Mouse (Mus musculus) MEL (cell line): ENCODE data around the gene Pten. TPM values are rescaled to one million over a fixed set of nuclear protein-coding genes. Genes with fewer than 3 reads are reported as not detected.

Experiments
- DNase-seq: peaks from one replicate; pipeline ENCODE4 v3.0.0; 2011; ENCODE audit warnings: low read depth, low spot score
- H3K27ac ChIP-seq: 2 replicates; pipeline ENCODE4 v1.5.1; 2012; ENCODE audit warnings: low read depth, mild to moderate bottlenecking, control low read depth, low read length, moderate library complexity; ENCODE audit not compliant: control insufficient read depth
- H3K27me3 ChIP-seq, 2 experiments: fragments of 150-350 bp in 1 of 2; sonication (generic) in 1 of 2; 2 replicates each; pipeline ENCODE4 v1.6.1; 2012; ENCODE audit warnings: low read length in 2 of 2, mild to moderate bottlenecking in 2 of 2, improper control_type of control experiment in 1 of 2, moderate library complexity in 1 of 2; ENCODE audit not compliant: insufficient read depth in 2 of 2, control insufficient read depth in 1 of 2
- H3K36me3 ChIP-seq, 2 experiments: 2 replicates each; pipeline ENCODE4 v1.6.1; 2012 to 2014; ENCODE audit warnings: low read length in 2 of 2, improper control_type of control experiment in 1 of 2, inconsistent platforms in 1 of 2, mild to moderate bottlenecking in 1 of 2; ENCODE audit not compliant: insufficient read depth in 2 of 2, control insufficient read depth in 1 of 2
- H3K4me1 ChIP-seq, 2 experiments: fragments of 150-350 bp in 1 of 2; sonication (generic) in 1 of 2; 2 replicates each; pipeline ENCODE4 v1.6.1; 2012; ENCODE audit warnings: low read length in 2 of 2, improper control_type of control experiment in 1 of 2, mild to moderate bottlenecking in 1 of 2; ENCODE audit not compliant: insufficient read depth in 2 of 2, control insufficient read depth in 1 of 2
- H3K4me3 ChIP-seq, 2 experiments: fragments of 150-350 bp in 1 of 2; sonication (generic) in 1 of 2; 2 replicates each; pipeline ENCODE4 v1.5.1; 2012; ENCODE audit warnings: low read depth in 2 of 2, low read length in 2 of 2, mild to moderate bottlenecking in 2 of 2, moderate library complexity in 2 of 2, control low read depth in 1 of 2, improper control_type of control experiment in 1 of 2; ENCODE audit not compliant: control insufficient read depth in 1 of 2, insufficient read depth in 1 of 2
- H3K79me2 ChIP-seq: 2 replicates; pipeline ENCODE4 v1.6.1; 2012; ENCODE audit warnings: mild to moderate bottlenecking, low read length, moderate library complexity; ENCODE audit not compliant: control insufficient read depth, poor library complexity, insufficient read depth
- H3K9ac ChIP-seq: 2 replicates; pipeline ENCODE4 v1.6.1; 2012; ENCODE audit warnings: low read depth, mild to moderate bottlenecking, control low read depth, low read length, moderate library complexity; ENCODE audit not compliant: control insufficient read depth, poor library complexity, severe bottlenecking
- H3K9me3 ChIP-seq: fragments of 150-350 bp; sonication (generic); replicated peaks from 2 replicates; pipeline ENCODE4 v1.6.1; 2012; ENCODE audit warnings: mild to moderate bottlenecking, low read length, improper control_type of control experiment, moderate library complexity; ENCODE audit not compliant: insufficient read depth
- CHD1 ChIP-seq: IDR thresholded peaks from 2 replicates; pipeline ENCODE4 v1.6.1; 2012; ENCODE audit warnings: low read depth, mild to moderate bottlenecking, inconsistent platforms, low read length, improper control_type of control experiment
- CTCF ChIP-seq, 3 experiments: IDR thresholded peaks in 2 of 3; conservative IDR thresholded peaks in 1 of 3; 2 replicates each; pipeline ENCODE4 v1.5.1; 2011 to 2012; ENCODE audit warnings: low read length in 3 of 3, low read depth in 2 of 3, mild to moderate bottlenecking in 2 of 3, improper control_type of control experiment in 1 of 3, inconsistent platforms in 1 of 3, mixed read lengths in 1 of 3, moderate library complexity in 1 of 3; ENCODE audit not compliant: control insufficient read depth in 1 of 3, insufficient read depth in 1 of 3, poor library complexity in 1 of 3, severe bottlenecking in 1 of 3
- E2F4 ChIP-seq: IDR thresholded peaks from 2 replicates; pipeline ENCODE4 v1.6.1; 2011; ENCODE audit warnings: low read depth, low read length, improper control_type of control experiment, borderline replicate concordance
- EP300 ChIP-seq, 2 experiments: IDR thresholded peaks; 2 replicates each; pipeline ENCODE4 v1.6.1; 2011; ENCODE audit warnings: improper control_type of control experiment in 2 of 2, low read length in 2 of 2, low read depth in 1 of 2, mild to moderate bottlenecking in 1 of 2
- GABPA ChIP-seq: IDR thresholded peaks from 2 replicates; pipeline ENCODE4 v1.6.1; 2012; ENCODE audit warnings: low read depth, mild to moderate bottlenecking, inconsistent platforms, low read length, improper control_type of control experiment, moderate library complexity
- GATA1 ChIP-seq: IDR thresholded peaks from 2 replicates; pipeline ENCODE4 v1.6.1; 2011; ENCODE audit warnings: low read depth, low read length, improper control_type of control experiment
- HCFC1 ChIP-seq: IDR thresholded peaks from 2 replicates; pipeline ENCODE4 v1.6.1; 2012; ENCODE audit warnings: low read depth, mild to moderate bottlenecking, inconsistent platforms, low read length, improper control_type of control experiment, moderate library complexity
- JUND ChIP-seq: IDR thresholded peaks from 2 replicates; pipeline ENCODE4 v1.6.1; 2011; ENCODE audit warnings: low read depth, mild to moderate bottlenecking, improper control_type of control experiment, low read length
- KAT2A ChIP-seq: conservative IDR thresholded peaks from 2 replicates; pipeline ENCODE4 v1.6.1; 2012; ENCODE audit warnings: low read depth, low read length, improper control_type of control experiment, inconsistent platforms
- MAFK ChIP-seq: IDR thresholded peaks from 2 replicates; pipeline ENCODE4 v1.6.1; 2011; ENCODE audit warnings: low read depth, mild to moderate bottlenecking, low read length, improper control_type of control experiment, borderline replicate concordance
- MAX ChIP-seq: IDR thresholded peaks from 2 replicates; pipeline ENCODE4 v1.6.1; 2011; ENCODE audit warnings: low read length, improper control_type of control experiment
- MAZ ChIP-seq: IDR thresholded peaks from 2 replicates; pipeline ENCODE4 v1.6.1; 2012; ENCODE audit warnings: low read depth, mild to moderate bottlenecking, inconsistent platforms, low read length, improper control_type of control experiment
- MXI1 ChIP-seq: IDR thresholded peaks from 2 replicates; pipeline ENCODE4 v1.6.1; 2011; ENCODE audit warnings: mild to moderate bottlenecking, low read depth, low read length, improper control_type of control experiment
- MYC ChIP-seq: IDR thresholded peaks from 2 replicates; pipeline ENCODE4 v1.6.1; 2011; ENCODE audit warnings: low read depth, mild to moderate bottlenecking, low read length, improper control_type of control experiment, moderate library complexity
- NELFE ChIP-seq: IDR thresholded peaks from 2 replicates; pipeline ENCODE4 v1.6.1; 2011; ENCODE audit warnings: low read depth, low read length, improper control_type of control experiment
- POLR2AphosphoS2 ChIP-seq: IDR thresholded peaks from 2 replicates; pipeline ENCODE4 v1.6.1; 2011; ENCODE audit warnings: low read length, improper control_type of control experiment
- POLR2AphosphoS5 ChIP-seq: IDR thresholded peaks from 2 replicates; pipeline ENCODE4 v1.6.1; 2012; ENCODE audit warnings: low read depth, borderline replicate concordance, mild to moderate bottlenecking, inconsistent platforms, low read length, moderate library complexity, mixed read lengths
- RCOR1 ChIP-seq: IDR thresholded peaks from 2 replicates; pipeline ENCODE4 v1.6.1; 2012; ENCODE audit warnings: low read depth, mild to moderate bottlenecking, inconsistent platforms, low read length, improper control_type of control experiment
- SIN3A ChIP-seq: IDR thresholded peaks from 2 replicates; pipeline ENCODE4 v1.6.1; 2012; ENCODE audit warnings: low read length, improper control_type of control experiment, inconsistent platforms
- SMC3 ChIP-seq: IDR thresholded peaks from 2 replicates; pipeline ENCODE4 v1.6.1; 2011; ENCODE audit warnings: low read depth, low read length, improper control_type of control experiment
- TAL1 ChIP-seq: IDR thresholded peaks from 2 replicates; pipeline ENCODE4 v1.6.1; 2012; ENCODE audit warnings: mild to moderate bottlenecking, inconsistent platforms, low read length, moderate library complexity, mixed read lengths
- TBP ChIP-seq: IDR thresholded peaks from 2 replicates; pipeline ENCODE4 v1.8.0; 2011; ENCODE audit warnings: low read depth, low read length, improper control_type of control experiment
- UBTF ChIP-seq: IDR thresholded peaks from 2 replicates; pipeline ENCODE4 v1.6.1; 2012; ENCODE audit warnings: low read depth, mild to moderate bottlenecking, inconsistent platforms, low read length, improper control_type of control experiment, moderate library complexity, borderline replicate concordance; ENCODE audit not compliant: insufficient read depth
- ZC3H11A ChIP-seq: IDR thresholded peaks from 2 replicates; pipeline ENCODE4 v1.6.1; 2012; ENCODE audit warnings: low read depth, mild to moderate bottlenecking, inconsistent platforms, low read length, improper control_type of control experiment
- ZKSCAN1 ChIP-seq: IDR thresholded peaks from 2 replicates; pipeline ENCODE4 v1.6.1; 2012; ENCODE audit warnings: low read depth, mild to moderate bottlenecking, inconsistent platforms, low read length, improper control_type of control experiment, moderate library complexity
- ZNF384 ChIP-seq: IDR thresholded peaks from 2 replicates; pipeline ENCODE4 v1.6.1; 2012; ENCODE audit warnings: low read depth, mild to moderate bottlenecking, inconsistent platforms, low read length, improper control_type of control experiment
- polyA plus RNA-seq, 2 experiments: library from polyadenylated mRNA; stranded (reverse) in 1 of 2; unstranded in 1 of 2; fragments of >175 nt in 1 of 2; fragments of >200 nt in 1 of 2; gene quantifications; 2 replicates each; pipeline versions ENCODE4 v1.2.1 to v1.2.4; 2012; ENCODE audit warnings: low replicate concordance in 2 of 2, low read depth in 1 of 2; ENCODE audit not compliant: insufficient read length in 2 of 2, insufficient read depth in 1 of 2, missing spikeins in 1 of 2
- total RNA-seq: library from RNA; depleted of rRNA; stranded (reverse); fragments of 300-350 nt; gene quantifications from 2 replicates; pipeline ENCODE4 v1.2.3, GENCODE M21; 2012

Gene Pten
- total and polyA plus RNA-seq, 3 experiments = 22.7 to 104 (median 35.8) TPM

- Histone ChIP-seq H3K36me3 (peaks cover 3 to 21% of the 10 kb centered on the region in 2 experiments; a peak in 3 of 4 replicates), H3K79me2 (peaks cover 40% of the 10 kb centered on the region), H3K9me3 (no peaks in the 10 kb centered on the region), H3K27ac (peak overlapping the region; percentile 65), H3K4me1 (peaks cover 6 to 8% of the 10 kb centered on the region in 2 experiments; a peak in 3 of 4 replicates), H3K27me3 (no peaks in the 10 kb centered on the region), H3K9ac (peak overlapping the region; percentile 96), H3K4me3 (peak overlapping the region; percentile 90 to 94)
- 0 out of 2 replicates have a peak, but pooled peaks have one; percentile 35 for TF ChIP-seq E2F4
- peak; percentile 41 for TF ChIP-seq MXI1
- no peak for TF ChIP-seq MAZ
- no peak for TF ChIP-seq POLR2AphosphoS2
- TF ChIP-seq MYC = no peak
- peak; percentile 74 for TF ChIP-seq SIN3A
- no peak for TF ChIP-seq ZKSCAN1
- TF ChIP-seq ZNF384 = no peak
- TF ChIP-seq KAT2A = no peak
- TF ChIP-seq CHD1 = peak; percentile 38; the same call in 1 of the 2 replicates
- no peak for TF ChIP-seq NELFE
- 0 out of 2 replicates have a peak, but pooled peaks have one; percentile 13 for TF ChIP-seq TBP
- no peak; the same call in 1 of the 2 replicates for TF ChIP-seq SMC3
- TF ChIP-seq MAFK = no peak
- no peak; the same call in 1 of the 2 replicates for TF ChIP-seq GATA1
- TF ChIP-seq TAL1 = no peak
- no peak for TF ChIP-seq RCOR1
- no peak for TF ChIP-seq GABPA
- 0 out of 2 replicates have a peak, but pooled peaks have one; percentile 29 for TF ChIP-seq MAX
- 0 out of 2 replicates have a peak, but pooled peaks have one; percentile 59 for TF ChIP-seq UBTF
- TF ChIP-seq JUND = no peak
- TF ChIP-seq CTCF (IDR thresholded peaks at IDR 0.05 in 2 of 3, conservative IDR thresholded peaks at IDR 0.05 in 1 of 3; ENCODE audit: control insufficient read depth in 1 of 3, insufficient read depth in 1 of 3, low read depth in 2 of 3, low read length in 3 of 3, poor library complexity in 1 of 3, severe bottlenecking in 1 of 3) = no peak
- no peak for TF ChIP-seq POLR2AphosphoS5
- no peak for TF ChIP-seq EP300 (IDR thresholded peaks at IDR 0.05; ENCODE audit: low read depth in 1 of 2, low read length in 2 of 2)
- peak; percentile 47; the same call in 1 of the 2 replicates for TF ChIP-seq HCFC1
- no peak for TF ChIP-seq ZC3H11A
- DNase-seq = peak; percentile 69
Observed at GRCm38 (mm10) chr19:32757831-32758792, 815 bp downstream of the Pten start.
